Mouse (Mus musculus) frontal cortex, postnatal 36 days (tissue): ENCODE data around the gene Oip5.
"Not testable (repeated sequence)": the region's sequence is repeated elsewhere in the genome, so short reads cannot be mapped to it uniquely, and the experiment has no call there.

Experiments
- DNase-seq, 2 experiments: peaks; one replicate each; pipeline ENCODE4 v3.0.0; 2022; ENCODE audit warnings: low spot score in 2 of 2

Gene Oip5

GRCm38 (mm10) chr2:119618199-119618982 lies at the start of gene Oip5, which contains the start of gene Nusap1:
Gene Oip5, minus strand, starts transcription at chr2:119618469.
Gene Nusap1, plus strand, starts transcription at chr2:119618298.
- DNase-seq: peak; percentile 87 to 97

GRCm38 (mm10) chr2:119665744-119666143 lies 47.5 kb upstream of the Oip5 start:
- not testable (repeated sequence) for DNase-seq

GRCm38 (mm10) chr2:119662220-119663182 lies 44.2 kb upstream of the Oip5 start, which contains the start of gene Ndufaf1:
Gene Ndufaf1, minus strand, starts transcription at chr2:119662827.
- DNase-seq: peak; percentile 85 to 86

GRCm38 (mm10) chr2:119644254-119644653 lies 26.0 kb upstream of the Oip5 start:
- no peak for DNase-seq

GRCm38 (mm10) chr2:119641214-119641912 lies 23.1 kb upstream of the Oip5 start:
- DNase-seq: no peak

GRCm38 (mm10) chr2:119636781-119637180 lies 18.5 kb upstream of the Oip5 start:
- DNase-seq: no peak

- no peak for DNase-seq
Observed at GRCm38 (mm10) chr2:119621302-119621701, 3.0 kb upstream of the Oip5 start.

GRCm38 (mm10) chr2:119619002-119619401 lies 733 bp upstream of the Oip5 start:
- DNase-seq: not testable (repeated sequence)

GRCm38 (mm10) chr2:119617841-119618198 lies 449 bp downstream of the Oip5 start:
- no peak for DNase-seq

- no peak for DNase-seq
Observed at GRCm38 (mm10) chr2:119607023-119607422, 11.2 kb downstream of the Oip5 start.

- no peak for DNase-seq
Observed at GRCm38 (mm10) chr2:119605361-119605973, 12.8 kb downstream of the Oip5 start.

- DNase-seq: no peak
Observed at GRCm38 (mm10) chr2:119603909-119604308, 14.4 kb downstream of the Oip5 start.

GRCm38 (mm10) chr2:119602488-119602887 lies 15.8 kb downstream of the Oip5 start:
- no peak for DNase-seq

- DNase-seq: not testable (repeated sequence)
Observed at GRCm38 (mm10) chr2:119601575-119601974, 16.7 kb downstream of the Oip5 start.

- peak in 1 of 2 experiments; percentile 35 for DNase-seq
Observed at GRCm38 (mm10) chr2:119601027-119601426, 17.2 kb downstream of the Oip5 start.

GRCm38 (mm10) chr2:119596781-119597330 lies 21.4 kb downstream of the Oip5 start:
- DNase-seq: peak; percentile 22 to 55

- no peak for DNase-seq
Observed at GRCm38 (mm10) chr2:119595308-119595707, 23.0 kb downstream of the Oip5 start.

- DNase-seq: peak; percentile 95 to 98
Observed at GRCm38 (mm10) chr2:119594113-119594981, 23.9 kb downstream of the Oip5 start.

- DNase-seq: no peak
Observed at GRCm38 (mm10) chr2:119593765-119594112, 24.5 kb downstream of the Oip5 start.

- no peak for DNase-seq
Observed at GRCm38 (mm10) chr2:119591247-119591646, 27.0 kb downstream of the Oip5 start.
